Mouse (Mus musculus) small intestine, adult 2 months (tissue): ENCODE results near the gene Emx2. TPM values are rescaled to one million over a fixed set of nuclear protein-coding genes. Genes with fewer than 3 reads are reported as not detected.

ENCODE experiments used
- H3K27ac ChIP-seq: fragments of 200-500 bp; 2 replicates; pipeline ENCODE4 v1.5.1; 2012; ENCODE audit warnings: low read depth, low read length, control low read depth, inconsistent platforms; ENCODE audit not compliant: insufficient read depth
- H3K27me3 ChIP-seq: fragments of 200-500 bp; 2 replicates; pipeline ENCODE4 v1.6.1; 2012; ENCODE audit warnings: mild to moderate bottlenecking, moderate library complexity, low read length, inconsistent platforms; ENCODE audit not compliant: control insufficient read depth, insufficient read depth
- H3K36me3 ChIP-seq: fragments of 200-500 bp; 2 replicates; pipeline ENCODE4 v1.6.1; 2012; ENCODE audit warnings: mild to moderate bottlenecking, low read length, control low read depth, inconsistent platforms; ENCODE audit not compliant: control insufficient read depth, insufficient read depth
- H3K4me1 ChIP-seq: fragments of 200-500 bp; 2 replicates; pipeline ENCODE4 v1.6.1; 2012; ENCODE audit warnings: low read length, inconsistent platforms, mixed read lengths; ENCODE audit not compliant: control insufficient read depth, insufficient read depth, insufficient read length
- H3K4me3 ChIP-seq: fragments of 200-500 bp; 2 replicates; pipeline ENCODE4 v1.5.1; 2012; ENCODE audit warnings: low read depth, mild to moderate bottlenecking, control low read depth, inconsistent platforms, low read length, moderate library complexity
- CTCF ChIP-seq: fragments of 200-500 bp; IDR thresholded peaks from 2 replicates; pipeline ENCODE4 v1.5.1; 2012; ENCODE audit warnings: low read depth, mild to moderate bottlenecking, control low read depth, inconsistent platforms, low read length, moderate library complexity, mixed read lengths; ENCODE audit not compliant: insufficient replicate concordance, insufficient read length; ENCODE audit errors: extremely low read depth
- POLR2A ChIP-seq: fragments of 200-500 bp; IDR thresholded peaks from 2 replicates; pipeline ENCODE4 v1.6.1; 2012; ENCODE audit warnings: low read depth, mild to moderate bottlenecking, control low read depth, inconsistent platforms, low read length, moderate library complexity
- WGBS: fragments of 180-500 bp; shearing (Covaris S2); methylation state at CpG from one replicate; pipeline ENCODE4 v1.1.7; 2018; 5-methylcytosine and 5-hydroxymethylcytosine counted together
- polyA plus RNA-seq: library from polyadenylated mRNA; depleted of rRNA; stranded (reverse); fragments of >200 nt; gene quantifications from 2 replicates; pipeline ENCODE4 v1.2.3, GENCODE M21; 2012

Emx2 gene
- polyA plus RNA-seq, 1 experiment: not detected

GRCm38 (mm10) chr19:59432286-59432685 lies 25.9 kb upstream of the Emx2 start:
- Histone ChIP-seq H3K27me3 (no peaks in the 10 kb centered on the region), H3K36me3 (no peaks in the 10 kb centered on the region), H3K27ac (no peak overlapping the region), H3K4me3 (no peak overlapping the region), H3K4me1 (no peaks in the 10 kb centered on the region)
- TF ChIP-seq POLR2A: no peak
- TF ChIP-seq CTCF: no peak
- WGBS: 44% methylated on average over 6 of the region's 6 CpGs

- no peaks in the 10 kb centered on the region for H3K4me1 ChIP-seq
- TF ChIP-seq CTCF (no peak), POLR2A (no peak)
- no peak overlapping the region for H3K4me3 ChIP-seq
- no peak overlapping the region for H3K27ac ChIP-seq
- WGBS: 6% methylated on average over 14 of the region's 14 CpGs
- H3K27me3 ChIP-seq: peaks cover 32% of the 10 kb centered on the region
- no peaks in the 10 kb centered on the region for H3K36me3 ChIP-seq
Observed at GRCm38 (mm10) chr19:59450561-59451135, 7.5 kb upstream of the Emx2 start.

- H3K36me3 ChIP-seq: no peaks in the 10 kb centered on the region
- no peak for TF ChIP-seq POLR2A
- TF ChIP-seq CTCF: no peak
- no peaks in the 10 kb centered on the region for H3K4me1 ChIP-seq
- peaks cover 41% of the 10 kb centered on the region for H3K27me3 ChIP-seq
- WGBS: 2% methylated on average over 31 of the region's 31 CpGs
- no peak overlapping the region for H3K4me3 ChIP-seq
- no peak overlapping the region for H3K27ac ChIP-seq
Observed at GRCm38 (mm10) chr19:59451441-59451951, 6.7 kb upstream of the Emx2 start.

GRCm38 (mm10) chr19:59452321-59452720 lies 5.9 kb upstream of the Emx2 start:
- H3K4me1 ChIP-seq: no peaks in the 10 kb centered on the region
- no peaks in the 10 kb centered on the region for H3K36me3 ChIP-seq
- 6% methylated on average over 4 of the region's 4 CpGs for WGBS
- no peak overlapping the region for H3K4me3 ChIP-seq
- H3K27ac ChIP-seq: no peak overlapping the region
- H3K27me3 ChIP-seq: peaks cover 49% of the 10 kb centered on the region
- no peak for TF ChIP-seq POLR2A
- TF ChIP-seq CTCF: no peak

- Histone ChIP-seq H3K27ac (no peak overlapping the region), H3K27me3 (peaks cover 62% of the 10 kb centered on the region), H3K4me3 (no peak overlapping the region), H3K36me3 (no peaks in the 10 kb centered on the region), H3K4me1 (no peaks in the 10 kb centered on the region; the same call in 1 of the 2 replicates)
- WGBS: 9% methylated on average over 13 of the region's 13 CpGs
- TF ChIP-seq CTCF (no peak), POLR2A (no peak)
Observed at GRCm38 (mm10) chr19:59453591-59453990, 4.6 kb upstream of the Emx2 start.

GRCm38 (mm10) chr19:59454196-59454595 lies 4.0 kb upstream of the Emx2 start:
- no peaks in the 10 kb centered on the region; the same call in 1 of the 2 replicates for H3K4me1 ChIP-seq
- TF ChIP-seq CTCF (peak; percentile 85), POLR2A (no peak)
- WGBS: under 1% methylated on average over 18 of the region's 18 CpGs
- no peak overlapping the region for H3K27ac ChIP-seq
- H3K36me3 ChIP-seq: no peaks in the 10 kb centered on the region
- no peak overlapping the region for H3K4me3 ChIP-seq
- peaks cover 68% of the 10 kb centered on the region for H3K27me3 ChIP-seq

GRCm38 (mm10) chr19:59455671-59456070 lies 2.5 kb upstream of the Emx2 start:
- 1% methylated on average over 7 of the region's 7 CpGs for WGBS
- Histone ChIP-seq H3K27ac (no peak overlapping the region), H3K27me3 (peaks cover 82% of the 10 kb centered on the region), H3K36me3 (no peaks in the 10 kb centered on the region), H3K4me3 (no peak overlapping the region), H3K4me1 (no peaks in the 10 kb centered on the region; the same call in 1 of the 2 replicates)
- TF ChIP-seq POLR2A: no peak
- TF ChIP-seq CTCF: peak; percentile 38; the same call in 1 of the 2 replicates
